Mouse (Mus musculus) ES-E14 (cell line): ENCODE results near the gene Nfrkb.

Experiments
- CHD2 ChIP-seq: IDR thresholded peaks from 2 replicates; pipeline ENCODE4 v1.6.1; 2014; ENCODE audit warnings: mild to moderate bottlenecking, low read depth, low read length, inconsistent platforms
- HCFC1 ChIP-seq: IDR thresholded peaks from 2 replicates; pipeline ENCODE4 v1.6.1; 2012; ENCODE audit warnings: low read length, inconsistent platforms, borderline replicate concordance; ENCODE audit not compliant: insufficient read depth
- MAFK ChIP-seq: IDR thresholded peaks from 2 replicates; pipeline ENCODE4 v1.6.1; 2014; ENCODE audit warnings: mild to moderate bottlenecking, low read depth, low read length, inconsistent platforms; ENCODE audit not compliant: insufficient read depth
- ZC3H11A ChIP-seq: IDR thresholded peaks from 2 replicates; pipeline ENCODE4 v1.6.1; 2012; ENCODE audit warnings: low read depth, mild to moderate bottlenecking, inconsistent platforms, low read length, borderline replicate concordance
- ZNF384 ChIP-seq: IDR thresholded peaks from 2 replicates; pipeline ENCODE4 v1.6.1; 2012; ENCODE audit warnings: low read depth, low read length, inconsistent platforms

DNA sequence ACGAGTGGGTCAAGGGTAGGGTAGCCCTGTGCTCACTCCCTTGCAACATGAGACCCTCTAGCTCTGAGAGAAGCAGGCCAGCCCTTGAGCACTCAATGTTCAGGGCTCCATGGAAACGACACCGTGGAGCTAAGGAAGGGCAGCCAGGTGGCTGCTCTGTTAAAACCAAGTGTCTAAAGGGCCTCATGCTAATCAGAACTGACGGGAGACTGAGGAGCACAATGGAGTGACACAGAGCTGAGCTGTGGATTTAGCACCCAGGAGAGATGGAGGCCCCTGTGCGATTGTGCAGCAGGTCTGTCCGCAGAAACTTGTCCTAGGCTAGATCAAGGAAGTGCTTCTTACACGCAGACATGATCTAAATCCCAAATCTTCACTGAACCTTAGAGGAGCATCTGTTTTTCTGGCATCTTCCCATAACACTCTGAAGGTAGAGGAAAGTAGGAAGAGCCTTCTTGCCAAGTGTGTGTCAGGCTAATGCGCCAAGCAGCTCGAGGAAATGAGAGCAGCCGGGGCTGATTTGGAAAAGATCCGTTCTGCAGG is 41.6 kb upstream of the Nfrkb start:
- TF ChIP-seq CHD2, result no peak
- no peak for TF ChIP-seq MAFK
- no peak for TF ChIP-seq ZC3H11A
- no peak for TF ChIP-seq HCFC1
- no peak for TF ChIP-seq ZNF384
